Mouse (Mus musculus) testis, postnatal 10 days (tissue): ENCODE data around the gene Aco1.
"Not testable (repeated sequence)": the region's sequence is repeated elsewhere in the genome, so short reads cannot be mapped to it uniquely, and the experiment has no call there.

Source experiments
- DNase-seq: peaks from one replicate; pipeline ENCODE4 v3.0.0; 2021; ENCODE audit warnings: low spot score

The Aco1 gene

DNA sequence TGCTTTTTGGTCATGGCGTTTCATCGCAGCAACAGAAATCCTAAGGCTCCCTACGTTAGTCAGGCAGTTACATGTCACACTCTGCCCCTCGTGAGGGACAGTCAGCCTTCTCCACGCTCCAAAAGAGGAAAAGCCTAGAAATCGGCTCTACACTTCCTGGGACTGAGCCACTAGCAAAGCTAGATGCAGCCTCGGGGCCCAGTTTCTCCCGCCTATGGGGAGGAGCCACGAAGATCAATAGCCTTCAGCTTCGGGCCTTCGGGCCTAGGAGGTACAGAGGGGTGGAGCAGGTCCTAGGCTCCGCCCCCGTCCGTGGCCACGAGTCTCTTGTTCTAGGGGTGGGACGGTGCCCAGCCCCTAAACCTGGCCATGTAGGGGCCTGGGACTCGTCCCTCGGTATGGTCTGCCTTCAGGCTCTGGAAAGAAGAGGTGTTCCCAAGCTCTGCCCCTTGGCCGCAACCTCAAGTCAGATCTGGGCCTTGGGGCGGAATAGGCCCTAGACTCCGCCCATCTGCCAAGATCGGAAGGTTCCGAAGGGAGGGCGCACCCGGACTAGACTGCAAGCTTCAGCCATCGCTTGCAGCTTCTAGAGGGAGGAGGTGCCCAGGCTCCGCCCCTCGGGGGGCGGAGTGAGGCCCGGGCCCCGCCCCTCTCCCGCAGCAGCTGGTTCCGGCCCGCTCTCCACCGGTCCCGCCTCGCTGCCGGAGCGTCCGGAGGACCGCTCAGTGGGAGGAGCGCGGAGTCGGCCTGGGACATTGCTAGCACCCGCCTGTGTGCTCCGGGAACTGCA, at the start of gene Aco1:
Aco1 (plus strand) TSS at position 339 of the 790 bp plus-strand sequence.
- peak; percentile 96 for DNase-seq

DNA sequence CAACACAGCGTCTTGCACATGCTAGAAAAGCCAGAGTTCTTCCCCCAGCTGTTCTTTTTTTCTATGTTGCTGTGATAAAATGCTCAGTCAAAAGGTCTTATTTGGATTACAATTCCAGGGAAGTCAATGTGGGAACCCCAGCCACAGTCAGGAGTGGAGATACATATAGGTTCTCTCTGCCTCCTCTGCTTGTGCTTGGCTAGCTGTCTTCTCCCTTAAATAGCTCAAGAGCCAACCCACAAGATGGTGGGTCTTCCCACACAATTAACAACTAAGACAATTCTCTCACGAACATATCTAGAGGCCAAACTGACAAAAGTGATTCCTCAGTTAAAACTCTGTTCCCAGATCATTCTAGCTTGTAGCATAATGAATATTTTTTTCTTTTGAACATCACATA, 47.9 kb upstream of the Aco1 start:
- no peak for DNase-seq

DNA sequence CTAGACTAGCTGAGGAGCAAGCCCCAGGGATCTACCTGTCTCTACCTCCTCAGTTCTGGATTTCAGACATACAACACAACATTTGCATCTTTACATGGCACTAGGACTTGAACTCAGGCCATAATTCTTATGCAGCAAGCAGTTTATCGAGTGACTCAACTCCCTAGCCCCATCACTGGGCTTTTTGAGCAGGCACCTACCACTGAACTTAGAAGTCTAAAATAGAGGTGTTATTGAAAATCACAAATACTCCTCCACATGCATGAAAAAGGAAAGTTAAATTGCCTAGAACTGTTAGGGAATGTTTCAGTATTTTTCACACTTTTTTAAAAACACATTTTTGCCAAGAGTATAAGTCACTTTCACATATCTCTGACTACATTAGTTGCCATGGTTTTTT, 39.9 kb upstream of the Aco1 start:
- DNase-seq, result no peak

DNA sequence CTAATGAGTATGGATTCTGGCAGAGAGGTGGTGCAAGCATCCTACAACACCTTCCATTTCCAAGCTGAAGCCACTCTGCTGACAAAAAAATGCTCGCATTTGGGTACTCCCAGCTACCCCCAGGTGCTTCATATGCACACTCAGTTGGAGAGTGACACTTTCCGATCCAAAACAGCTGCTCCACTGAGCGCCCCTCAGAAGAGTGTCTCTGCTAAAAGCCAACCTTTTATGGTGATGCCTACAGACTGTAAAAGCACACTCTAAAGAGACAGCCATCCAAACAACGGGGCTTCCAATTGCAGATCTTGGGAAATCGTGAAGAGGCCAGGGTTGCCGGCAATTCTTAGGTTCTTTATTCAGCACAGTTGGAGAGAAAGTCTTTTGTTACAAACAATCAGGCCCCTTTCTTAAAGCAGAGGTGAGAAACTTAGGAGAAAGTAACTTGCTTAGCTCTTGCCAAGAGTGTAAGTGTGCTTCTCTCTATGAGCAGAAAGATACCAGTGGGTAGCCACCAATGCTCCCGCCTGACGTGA, 36.8 kb upstream of the Aco1 start:
- DNase-seq, result no peak

DNA sequence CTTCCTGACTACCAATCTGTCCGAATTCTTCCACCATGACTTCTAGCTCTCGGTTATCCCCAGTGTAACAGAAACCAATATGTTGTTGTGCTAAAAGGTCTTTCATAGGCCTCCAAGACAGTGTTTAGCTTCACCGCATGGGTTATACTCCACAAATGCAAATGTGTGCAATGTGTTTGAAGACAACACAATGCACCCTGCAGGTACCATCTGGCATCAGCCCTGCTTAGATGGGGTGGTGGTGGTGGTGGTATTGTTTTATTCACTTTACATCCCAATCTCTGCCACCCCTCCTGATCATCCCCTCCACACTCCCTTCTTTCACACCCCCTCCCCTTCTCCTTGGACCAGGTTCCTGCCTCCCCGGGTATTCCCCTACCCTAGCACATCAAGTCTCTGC, 34.9 kb upstream of the Aco1 start:
- no peak for DNase-seq

DNA sequence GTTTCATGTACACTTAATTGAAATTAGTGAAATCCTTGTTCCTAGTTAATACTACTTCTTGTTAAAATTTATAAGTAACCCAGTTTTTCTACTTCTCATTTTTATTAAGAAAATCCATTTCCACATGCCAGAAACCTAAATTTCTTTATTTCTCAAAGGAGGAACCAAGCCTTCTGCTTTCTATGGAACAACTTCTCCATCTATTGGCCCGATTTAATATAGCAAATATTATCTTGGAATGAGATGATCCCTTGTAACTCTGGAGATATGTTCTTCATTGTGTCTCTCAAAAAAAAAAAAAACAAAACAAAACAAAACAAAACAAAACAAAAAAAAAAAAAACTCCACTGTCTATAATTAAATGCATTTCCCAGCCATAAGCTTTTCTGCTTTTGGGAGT, 29.7 kb upstream of the Aco1 start:
- DNase-seq, result no peak

DNA sequence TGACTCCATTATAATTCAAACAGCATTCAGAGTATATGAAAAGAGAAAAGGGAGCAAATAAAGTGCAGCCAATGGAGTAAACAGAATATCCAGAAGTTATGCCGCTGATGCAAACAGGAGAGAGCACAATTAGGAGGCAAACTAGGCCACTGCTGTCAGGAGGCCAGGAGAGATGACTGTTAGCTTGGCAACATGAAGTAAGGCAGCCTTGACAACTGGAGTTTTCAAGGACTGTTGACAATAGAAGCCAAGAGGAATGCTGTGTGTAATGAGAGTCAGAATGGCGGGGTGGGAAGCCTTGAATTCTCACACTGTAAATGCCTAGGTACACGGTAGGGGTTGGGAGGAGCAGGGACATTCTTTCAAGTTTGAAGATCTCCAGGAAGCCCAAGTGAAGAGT, 21.7 kb upstream of the Aco1 start:
- DNase-seq, result peak; percentile 50

DNA sequence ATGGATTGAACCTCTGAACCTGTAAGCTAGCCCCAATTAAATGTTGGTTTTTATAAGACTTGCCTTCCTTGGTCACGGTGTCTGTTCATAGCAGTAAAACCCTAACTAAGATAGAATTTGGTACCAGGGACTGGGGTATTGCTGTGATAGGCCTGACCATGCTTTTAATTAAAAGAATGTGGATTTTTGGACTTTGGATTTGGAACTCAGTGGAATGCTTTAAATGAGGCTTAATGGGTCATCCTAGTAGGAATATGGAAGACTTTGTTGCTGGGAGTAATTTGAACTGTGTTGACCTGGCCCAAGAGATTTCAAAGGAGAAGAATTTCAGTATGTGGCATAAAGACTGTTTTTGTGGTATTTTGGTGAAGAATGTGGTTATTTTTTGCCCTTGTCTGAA, 20.6 kb upstream of the Aco1 start:
- not testable (repeated sequence) for DNase-seq

DNA sequence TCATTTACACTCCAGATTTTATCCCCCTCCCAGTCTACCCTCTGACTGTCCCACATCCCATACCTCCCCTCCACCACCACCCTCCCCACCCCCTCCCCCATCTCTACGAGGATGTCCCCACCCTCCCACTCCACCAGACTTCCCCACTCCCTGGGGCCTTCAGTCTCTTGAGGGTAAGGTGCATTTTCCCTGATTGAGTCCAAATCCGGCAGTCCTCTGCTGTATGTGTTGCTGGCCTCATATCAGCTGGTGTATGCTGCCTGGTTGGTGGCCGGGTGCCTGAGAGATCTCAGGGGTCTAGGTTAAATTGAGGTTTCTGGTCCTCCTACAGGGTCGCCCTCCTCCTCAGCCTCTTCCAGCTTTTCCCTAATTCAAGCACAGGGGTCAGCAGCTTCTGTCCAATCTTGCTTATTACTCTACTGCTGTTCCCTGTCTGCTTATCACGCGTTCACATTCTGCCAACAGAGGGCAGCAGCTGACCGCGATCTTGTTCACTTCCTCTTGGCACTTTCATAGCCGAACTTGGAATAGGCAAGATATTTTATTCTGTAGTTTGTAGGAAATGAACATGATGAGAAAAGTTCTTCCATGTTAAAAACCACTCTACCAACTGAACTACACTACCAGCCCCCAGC, 8.3 kb upstream of the Aco1 start:
- peak; percentile 87 for DNase-seq

DNA sequence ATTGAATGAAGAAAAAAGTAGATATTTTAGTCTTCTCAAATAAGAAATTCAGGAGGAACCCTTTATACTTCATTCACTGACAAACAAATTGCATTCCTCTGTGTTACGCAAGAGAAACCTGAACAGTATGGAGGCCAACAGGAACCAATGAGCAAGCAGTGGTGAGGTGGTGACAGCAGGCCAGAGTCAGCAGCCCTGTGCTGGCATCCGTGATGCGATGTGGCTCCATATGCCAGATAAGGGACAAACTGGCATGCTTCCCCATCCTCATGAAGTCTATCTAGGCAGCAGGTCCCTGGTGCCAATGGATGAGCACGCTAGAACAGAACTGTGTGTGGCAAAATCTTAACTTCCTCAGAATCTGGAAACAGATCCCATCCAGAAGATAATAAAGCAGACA, 6.4 kb upstream of the Aco1 start:
- DNase-seq, result no peak

DNA sequence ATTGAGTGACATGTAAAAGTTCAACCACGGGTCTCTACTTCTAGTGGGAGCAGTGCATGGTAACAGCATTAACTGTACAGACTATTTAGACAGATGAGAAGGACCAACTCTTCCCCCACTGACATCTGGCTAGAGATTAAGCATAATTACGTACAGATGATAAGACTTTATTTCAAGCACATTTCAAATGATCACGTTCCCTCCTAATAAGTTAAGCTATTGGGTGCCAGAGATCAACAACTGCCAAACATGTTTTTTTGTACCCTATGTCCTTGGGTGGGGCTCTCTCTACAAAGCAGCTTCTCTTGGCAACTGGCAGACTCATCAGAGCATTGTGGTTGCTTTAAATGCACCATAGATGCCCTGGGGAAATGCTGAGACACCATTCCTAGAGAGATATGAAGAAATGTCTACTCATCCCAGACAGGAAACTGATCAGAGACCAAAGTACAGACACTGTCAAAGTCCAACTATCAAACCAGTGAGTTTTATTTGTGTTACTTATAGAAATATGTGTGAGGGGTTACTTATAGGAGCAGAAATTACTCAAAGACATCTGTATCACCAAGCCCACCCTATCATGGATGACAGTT, 3.1 kb upstream of the Aco1 start:
- DNase-seq, result no peak

DNA sequence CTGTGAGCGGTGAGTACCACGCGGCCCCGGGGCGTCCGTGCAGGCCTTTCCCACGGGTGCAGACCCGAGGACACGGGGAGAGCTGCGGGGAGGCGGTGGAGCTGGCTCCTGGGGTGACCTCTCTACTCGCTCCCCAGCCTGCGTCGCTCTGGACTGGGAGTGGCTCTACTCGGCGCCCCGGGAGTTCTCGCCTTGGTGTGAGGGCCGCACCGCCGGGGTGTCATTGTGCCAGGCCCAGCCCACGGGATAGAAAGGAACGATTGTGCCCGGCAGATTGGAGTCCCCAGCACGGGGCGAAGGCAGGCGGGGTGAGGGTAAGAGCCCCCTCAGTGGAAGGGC, 621 bp downstream of the Aco1 start:
- no peak for DNase-seq

DNA sequence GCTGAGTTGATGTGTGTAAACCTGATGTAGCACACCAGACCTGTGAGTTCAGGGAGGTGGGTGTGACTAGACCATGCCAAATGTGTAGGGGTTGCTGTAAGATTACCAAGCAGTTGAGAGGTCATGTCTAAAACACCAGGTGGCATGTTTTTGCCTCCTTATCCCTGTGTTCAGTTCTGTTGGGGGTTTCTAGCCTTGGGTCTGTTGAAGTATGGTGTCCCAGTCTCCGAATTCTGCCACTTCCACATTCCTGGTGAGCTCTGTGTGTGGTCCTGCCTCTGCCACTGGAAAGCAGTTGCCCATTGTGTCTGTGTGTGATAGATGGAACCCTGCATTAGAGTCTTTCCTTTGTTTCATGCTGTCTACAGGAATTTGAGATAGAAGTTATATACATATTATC, 1.7 kb downstream of the Aco1 start:
- DNase-seq, result no peak

DNA sequence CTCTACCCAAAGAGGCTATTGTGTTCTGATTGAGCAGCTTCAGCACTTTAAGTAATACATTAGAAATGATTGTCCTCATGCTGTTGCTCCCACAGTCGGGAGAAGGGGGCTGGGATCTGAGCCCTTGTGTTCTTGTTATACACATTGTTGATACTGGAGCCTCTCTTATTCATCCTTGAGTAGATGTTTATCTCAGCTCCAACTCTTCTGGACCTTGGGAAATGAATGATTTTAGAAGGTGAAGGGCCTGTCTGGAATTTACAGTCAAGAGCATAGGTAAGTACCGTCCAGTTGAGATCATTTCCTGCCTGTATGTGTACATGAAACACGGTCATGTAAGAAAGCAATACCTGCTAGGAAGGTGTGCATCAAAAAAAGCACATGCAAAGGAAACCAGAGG, 2.1 kb downstream of the Aco1 start:
- DNase-seq, result no peak

DNA sequence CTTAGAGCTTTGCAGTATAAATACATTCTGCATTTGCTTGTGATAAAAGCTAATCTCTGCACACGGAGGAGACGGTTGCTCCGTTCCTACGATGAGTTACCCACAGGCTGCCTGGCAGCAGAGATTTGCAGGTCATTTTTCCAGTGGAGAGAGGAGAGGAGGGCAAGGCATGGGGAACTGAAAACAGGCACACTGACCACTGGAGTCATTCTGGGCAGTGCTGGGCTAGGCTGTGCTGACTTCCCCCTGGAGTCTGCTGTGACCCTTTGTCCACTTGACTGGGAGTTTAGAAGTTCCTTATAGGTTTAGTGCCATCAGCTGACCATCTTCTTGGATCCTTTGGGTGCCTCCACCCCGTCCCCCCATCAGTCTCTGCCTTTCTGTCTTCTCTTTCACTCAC, 5.4 kb downstream of the Aco1 start:
- no peak for DNase-seq

DNA sequence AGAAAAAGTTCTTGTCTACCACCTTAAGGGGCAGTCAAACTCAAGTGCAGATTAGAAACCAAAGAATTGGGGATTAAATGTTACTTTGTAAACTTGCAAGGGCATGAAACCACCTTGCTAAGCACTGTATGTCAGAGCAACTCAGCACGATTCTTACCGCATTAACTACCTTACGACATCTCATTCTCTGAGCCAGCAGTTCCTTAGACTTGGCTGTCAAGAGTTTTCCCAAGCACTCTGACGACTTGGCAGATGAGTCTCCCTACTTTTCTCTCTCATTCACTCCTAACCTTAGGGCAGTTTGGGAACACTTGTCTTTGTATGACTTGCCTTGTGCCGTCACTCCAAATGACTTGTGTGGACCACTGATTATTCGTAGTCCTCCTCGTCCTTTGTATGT, 7.2 kb downstream of the Aco1 start:
- no peak for DNase-seq

DNA sequence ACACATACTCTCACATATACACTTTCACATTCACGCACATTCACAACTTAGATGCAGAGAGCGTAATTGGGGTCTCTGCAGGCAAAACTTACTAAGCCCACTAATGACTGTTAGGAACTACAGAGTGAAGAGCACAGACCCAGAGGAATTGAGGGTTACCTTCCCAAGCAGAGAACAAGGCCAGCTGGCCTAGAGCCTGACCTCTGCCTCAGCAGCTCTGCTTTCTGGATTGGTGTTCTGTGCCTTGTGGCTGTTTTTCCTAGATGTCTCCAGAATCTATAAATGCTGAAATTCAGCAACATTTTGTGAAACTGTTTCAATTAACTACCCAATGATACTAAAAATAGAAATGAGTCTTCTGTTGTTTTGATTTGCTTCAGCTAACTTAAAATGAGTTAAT, 9.9 kb downstream of the Aco1 start:
- no peak for DNase-seq

DNA sequence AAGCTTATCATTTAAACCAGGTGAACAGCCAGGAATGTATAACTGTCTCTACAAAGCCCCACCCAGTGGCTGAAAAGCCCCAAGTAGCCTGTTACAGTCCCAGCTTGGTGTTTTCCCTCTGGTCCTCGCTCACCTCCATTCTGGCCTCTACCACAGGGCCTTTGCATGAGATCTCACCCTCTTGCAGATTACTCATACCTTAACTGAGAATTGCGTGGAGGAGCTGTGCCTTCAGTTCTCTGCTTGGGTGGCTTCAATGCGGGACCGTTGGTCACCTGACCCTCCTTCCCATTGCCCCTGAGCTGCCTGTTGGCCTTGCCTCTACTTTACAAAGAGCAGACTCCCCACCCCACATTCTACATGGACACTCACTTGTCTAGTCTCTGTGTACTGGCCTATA, 10.6 kb downstream of the Aco1 start:
- no peak for DNase-seq

DNA sequence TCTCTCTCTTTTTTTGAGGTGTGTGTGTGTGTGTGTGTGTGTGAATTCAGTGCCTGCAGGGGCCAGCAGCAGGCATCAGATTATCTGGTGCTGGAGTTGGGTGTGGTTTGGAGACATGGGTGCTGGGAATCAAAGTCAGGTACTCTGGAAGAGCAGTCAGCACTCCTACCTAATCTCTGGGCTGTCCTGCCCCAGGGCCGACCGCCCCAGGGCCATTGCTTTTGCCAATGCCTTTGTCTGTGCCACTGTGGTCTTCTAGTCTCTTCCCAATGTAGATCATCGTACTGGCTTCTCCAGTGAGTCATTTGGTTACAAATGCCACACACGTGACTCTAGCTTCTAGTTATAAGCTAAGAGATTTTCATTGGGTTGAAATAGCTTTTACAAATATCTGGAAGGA, 11.9 kb downstream of the Aco1 start:
- DNase-seq, result no peak

DNA sequence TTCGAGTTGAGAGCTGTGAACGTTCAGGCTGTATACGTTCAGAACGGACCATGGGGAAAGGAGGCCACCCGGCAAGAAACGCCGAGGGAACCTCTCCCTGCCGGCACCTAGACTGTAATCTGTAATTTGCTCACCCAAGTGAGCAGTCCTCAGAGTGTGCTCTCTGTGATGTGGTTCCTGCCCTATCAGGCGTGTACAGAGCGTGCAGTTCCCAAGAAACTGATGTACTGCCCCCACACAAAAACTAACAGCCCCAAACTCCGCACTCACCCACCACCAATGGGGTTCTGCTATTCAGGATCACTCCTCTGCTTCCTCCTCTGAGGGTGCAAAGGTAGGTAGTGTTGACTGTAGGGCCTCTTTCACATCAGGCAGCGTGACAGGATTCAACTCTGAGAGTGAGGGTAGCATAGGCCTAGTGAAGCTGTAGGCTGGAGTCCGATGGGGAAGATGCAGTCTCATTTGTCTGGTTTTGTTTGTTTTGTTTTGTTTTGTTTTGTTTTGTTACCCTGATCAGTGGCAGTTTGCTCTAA, 12.7 kb downstream of the Aco1 start:
- no peak for DNase-seq

DNA sequence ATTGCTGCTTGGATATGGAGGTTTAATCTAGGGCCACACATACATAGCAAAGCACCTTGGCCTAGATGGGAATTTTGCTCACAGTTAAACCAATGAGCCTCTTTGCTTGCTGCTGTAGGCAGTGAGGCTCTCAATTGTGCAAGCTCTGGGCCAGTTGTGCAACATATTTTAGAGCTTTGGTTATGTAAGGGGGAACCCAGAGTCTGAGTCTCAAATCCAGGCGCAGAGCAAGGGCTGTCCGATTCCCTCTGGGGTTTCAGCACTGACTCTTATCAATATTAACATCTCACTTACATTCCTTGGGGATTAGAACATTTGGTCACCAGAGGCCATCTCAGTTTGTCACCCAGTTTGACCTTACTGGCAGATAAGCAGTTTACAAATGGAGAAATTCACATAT, 13.3 kb downstream of the Aco1 start:
- DNase-seq, result no peak

DNA sequence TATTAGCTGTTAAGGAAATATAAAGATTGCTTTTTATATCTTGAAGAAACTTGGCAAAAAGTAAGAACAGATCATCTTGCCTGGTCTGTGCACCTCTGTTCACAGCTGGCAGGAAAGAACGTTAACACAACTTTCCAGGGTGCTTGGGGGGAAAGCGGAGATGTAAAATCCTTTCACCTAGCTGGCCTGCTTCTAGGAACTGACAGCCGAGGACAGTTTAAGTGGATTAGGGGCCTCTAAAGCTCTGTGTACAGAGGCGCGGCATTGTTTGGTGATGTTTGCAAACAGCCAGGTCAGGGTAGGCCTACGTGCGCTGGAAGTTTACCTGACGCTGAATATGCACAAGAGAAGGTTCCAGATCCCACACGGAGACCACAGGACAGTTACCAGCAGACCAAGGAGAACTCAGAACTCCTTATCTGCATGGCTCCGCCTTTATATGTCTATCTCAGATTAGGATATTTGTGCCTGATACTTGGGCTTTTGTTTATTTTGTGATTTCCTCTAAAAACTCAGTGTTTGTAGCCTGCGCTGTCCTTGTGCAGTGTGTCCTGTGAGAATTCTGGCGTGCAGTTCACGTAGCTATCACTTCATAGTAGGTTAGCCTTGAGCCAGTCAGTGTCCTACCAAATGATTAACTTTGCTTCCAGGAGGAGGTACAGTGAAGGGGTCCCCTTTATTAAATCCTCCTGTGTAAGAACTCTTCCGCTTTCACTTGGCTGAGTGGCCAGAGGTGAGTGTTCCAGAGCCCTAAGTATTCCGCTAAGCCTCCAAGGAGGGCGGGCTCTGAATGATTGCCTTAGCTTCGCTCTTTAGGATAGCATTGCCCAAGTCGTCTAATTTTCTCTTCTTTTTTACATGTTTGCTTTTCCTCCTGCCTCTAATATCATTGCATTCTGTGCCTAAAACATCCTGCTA, 14.0 kb downstream of the Aco1 start:
- DNase-seq, result no peak
